Mouse (Mus musculus): Measurements from ENCODE around the gene Slx4ip.

The Slx4ip gene

DNA sequence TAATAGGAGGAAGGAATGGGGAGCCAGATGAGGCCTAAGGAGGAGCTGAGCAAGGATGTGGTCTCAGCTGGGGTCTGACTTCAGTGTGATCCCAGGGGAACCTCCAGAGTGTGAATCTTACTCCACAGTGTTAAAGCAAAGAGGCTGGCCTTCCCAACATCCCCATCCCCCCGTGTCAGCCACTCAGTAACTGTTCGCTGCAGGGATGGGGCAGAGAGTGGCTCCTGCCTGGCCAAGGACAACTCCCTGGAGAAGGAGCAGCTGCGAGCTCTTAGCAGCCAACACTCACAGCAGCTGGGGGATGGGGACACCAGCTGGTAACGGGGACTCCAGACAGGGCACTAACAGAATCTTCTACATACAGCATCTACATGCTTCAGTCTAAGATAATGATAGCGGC is 210.1 kb downstream of the Slx4ip start:
- DNase-seq (ENCODE audit: low spot score): peak; percentile 50

DNA sequence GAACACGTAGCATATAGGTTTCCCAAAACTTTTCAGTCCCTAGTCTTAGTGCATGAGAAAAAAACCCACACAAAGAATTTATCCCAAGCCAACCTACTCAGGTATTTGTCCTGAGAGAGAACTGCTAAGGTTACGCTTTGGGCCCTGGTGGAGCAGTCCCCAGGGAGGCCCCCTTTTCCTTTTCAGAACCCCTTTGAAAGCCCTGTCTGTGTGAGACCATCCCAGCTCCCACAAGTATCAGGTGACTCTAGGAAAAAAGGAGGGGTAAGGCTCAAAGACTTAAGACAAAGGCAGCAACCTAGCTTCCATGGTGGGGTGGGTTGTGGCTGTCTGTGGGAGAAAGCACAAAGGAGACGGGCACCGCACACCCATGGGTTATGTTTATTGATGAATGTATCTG is 216.2 kb downstream of the Slx4ip start:
- DNase-seq (ENCODE audit: low spot score): no peak

DNA sequence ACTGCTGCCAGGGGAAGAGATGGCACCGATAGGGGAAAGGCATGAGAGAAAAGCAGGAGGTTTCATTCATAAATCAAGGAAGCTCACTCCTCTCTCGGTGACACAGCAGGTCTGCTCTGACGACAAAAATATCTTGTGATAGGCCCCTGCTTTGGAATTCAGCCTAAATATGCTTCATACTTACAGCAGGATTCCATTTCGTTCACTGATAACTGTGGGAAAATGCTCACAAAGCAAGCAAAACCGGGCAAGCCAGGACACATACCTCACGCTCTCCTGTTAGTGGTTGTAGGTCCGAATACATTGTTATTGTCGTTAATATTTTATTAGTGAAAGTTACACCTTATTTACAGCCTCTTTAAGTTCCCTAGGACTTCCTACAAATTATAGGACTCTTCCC is 216.9 kb downstream of the Slx4ip start:
- no peak for DNase-seq (ENCODE audit: low spot score)

DNA sequence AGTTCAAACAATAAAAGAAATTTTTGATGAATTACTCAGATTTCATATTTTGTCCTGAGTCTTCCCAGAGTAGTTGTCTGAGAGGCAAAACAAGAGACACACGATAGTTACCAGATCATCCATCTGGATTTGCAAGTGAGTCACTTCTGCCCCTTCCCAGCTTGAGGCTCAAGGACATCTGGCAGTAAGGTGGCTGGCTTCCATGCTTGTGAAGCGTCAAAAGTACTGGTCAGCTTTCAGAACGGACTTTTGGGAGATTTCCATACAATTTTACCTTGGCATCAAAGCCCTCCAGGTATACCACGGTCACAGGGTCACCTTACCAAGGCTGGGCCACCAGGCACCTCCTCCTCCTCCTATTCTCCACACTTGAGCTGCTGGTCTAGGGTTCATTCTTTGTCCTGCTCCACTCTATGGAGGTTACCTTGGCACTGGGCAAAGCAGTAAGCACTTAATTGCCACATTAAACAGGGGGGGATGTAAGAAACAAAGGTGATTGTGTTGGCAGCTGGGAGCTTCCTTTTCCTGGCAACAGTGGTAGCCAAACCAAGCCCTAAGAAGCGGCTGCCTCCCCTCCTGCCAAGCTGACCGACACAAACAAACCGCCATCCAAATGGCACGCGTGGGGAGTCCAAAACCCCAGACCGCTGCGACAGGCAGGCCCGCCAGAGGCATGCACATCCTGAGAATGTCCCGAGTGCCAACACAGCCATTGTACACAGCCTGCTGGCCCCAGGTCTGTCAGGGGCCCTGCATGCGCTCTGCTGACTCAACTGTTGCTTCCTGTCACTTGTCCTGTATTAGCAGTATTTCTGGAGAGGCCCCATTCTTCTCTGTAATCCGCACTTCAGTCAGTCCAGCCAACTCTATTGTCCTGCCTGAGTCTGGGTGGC is 218.5 kb downstream of the Slx4ip start:
- DNase-seq (ENCODE audit: low spot score): no peak

DNA sequence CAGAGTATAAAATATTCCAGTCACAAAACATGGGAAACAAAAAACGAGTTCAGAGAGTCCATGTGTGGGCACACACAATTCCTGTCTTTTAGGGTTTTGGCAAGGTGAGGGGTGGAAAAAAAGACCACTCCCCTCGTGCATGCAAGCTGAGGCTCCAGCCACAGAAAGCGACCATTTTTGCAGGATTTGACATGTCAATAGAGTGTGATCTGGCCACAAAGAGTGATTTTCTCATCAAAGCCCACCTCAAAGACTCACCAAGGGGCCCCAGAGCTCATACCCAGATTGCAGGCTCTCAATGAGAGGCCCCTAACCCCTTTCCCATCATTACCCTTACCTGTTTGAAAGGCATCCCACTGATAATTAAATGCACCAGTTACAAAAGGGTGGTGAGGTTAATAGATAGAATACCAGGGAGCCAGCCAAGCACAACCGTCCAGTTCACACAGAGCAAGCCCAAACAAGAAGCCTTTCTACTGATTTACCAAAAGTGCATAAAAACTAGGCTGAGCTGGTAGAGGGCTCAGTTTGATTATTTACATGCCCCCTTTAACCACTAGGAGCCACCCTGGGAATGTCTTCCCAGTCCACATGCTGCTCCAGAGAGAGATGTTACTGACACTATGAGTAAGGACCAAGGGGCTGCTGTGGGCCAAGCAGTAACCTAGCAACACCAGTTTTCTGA is 219.3 kb downstream of the Slx4ip start:
- peak; percentile 71 for DNase-seq (ENCODE audit: low spot score)

DNA sequence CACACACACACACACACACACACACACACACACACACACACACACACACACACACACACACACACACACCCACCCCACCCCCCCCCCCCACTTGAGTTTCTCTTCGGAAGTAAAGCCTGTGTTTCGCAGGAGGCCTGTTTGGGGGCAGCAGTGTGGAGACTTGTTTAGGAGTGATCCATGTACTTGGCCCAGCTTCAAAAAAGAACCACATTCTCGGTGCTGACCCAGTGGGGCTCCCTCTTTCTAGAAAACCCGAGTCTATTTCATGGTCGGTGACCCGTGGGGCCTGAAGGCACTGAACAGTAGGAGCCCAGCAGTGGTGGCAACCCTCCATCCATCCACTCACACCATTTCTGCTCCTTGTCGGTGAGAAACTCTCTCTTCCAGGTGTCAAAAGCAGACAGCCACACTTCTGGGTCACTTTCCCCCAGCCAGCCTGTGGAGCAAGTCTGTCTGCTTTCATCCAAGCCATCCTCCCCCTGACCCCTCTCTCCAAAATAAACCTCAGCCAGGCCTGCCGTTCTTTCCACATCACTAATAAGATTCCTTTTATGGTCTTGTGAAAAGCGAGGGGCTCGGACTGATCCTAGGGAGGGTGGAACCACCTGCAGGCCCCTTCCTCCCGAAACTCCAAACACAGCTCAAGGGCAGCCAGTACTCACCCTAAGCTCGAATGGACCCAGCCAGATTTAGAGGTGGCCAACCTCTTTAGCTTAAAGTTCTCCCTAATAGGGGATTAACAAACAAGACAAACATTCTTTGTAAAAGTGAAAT is 222.5 kb downstream of the Slx4ip start:
- peak; percentile 55 for DNase-seq (ENCODE audit: low spot score)

DNA sequence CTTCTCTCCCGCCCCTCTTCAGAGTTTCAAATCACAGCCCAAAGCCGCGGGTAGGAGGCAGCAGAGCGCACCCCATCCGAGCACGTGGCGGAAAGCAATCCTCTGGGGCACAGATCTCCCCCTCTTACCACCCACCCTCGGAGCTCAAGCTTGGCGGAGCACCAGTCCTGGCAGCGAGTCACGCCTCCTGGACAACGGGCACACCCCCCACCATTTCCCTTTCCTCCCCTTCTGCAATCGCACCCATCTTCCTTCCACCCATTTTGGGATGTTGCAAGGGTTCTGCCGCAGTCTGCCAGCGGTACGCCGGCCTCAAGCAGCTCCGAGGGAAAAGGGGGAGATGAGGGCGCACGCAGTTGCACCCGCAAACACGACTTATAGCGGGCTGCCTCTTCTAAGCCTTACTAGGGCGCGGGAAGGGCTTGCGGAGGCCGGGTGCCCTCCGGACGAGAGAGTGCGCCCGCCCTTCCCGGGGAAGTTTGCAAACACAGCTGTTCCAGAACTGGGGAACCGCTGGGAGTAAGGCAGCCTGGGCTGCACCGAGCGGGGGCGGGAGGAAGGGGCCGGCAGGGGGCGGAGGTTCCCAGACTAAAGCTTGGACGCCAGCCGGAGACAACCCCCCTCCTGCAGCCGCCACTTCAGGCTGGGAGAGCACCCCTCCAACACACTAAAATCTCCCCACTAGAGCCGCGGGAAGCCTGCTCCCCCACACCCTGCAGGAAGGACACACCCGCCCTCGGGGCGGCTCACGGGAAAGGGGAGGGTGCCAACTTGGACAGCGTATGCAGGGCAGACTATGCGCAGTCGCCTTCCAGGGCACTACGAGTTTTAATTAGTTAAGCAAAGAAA is 223.5 kb downstream of the Slx4ip start:
- DNase-seq (ENCODE audit: low spot score): peak; percentile 87

DNA sequence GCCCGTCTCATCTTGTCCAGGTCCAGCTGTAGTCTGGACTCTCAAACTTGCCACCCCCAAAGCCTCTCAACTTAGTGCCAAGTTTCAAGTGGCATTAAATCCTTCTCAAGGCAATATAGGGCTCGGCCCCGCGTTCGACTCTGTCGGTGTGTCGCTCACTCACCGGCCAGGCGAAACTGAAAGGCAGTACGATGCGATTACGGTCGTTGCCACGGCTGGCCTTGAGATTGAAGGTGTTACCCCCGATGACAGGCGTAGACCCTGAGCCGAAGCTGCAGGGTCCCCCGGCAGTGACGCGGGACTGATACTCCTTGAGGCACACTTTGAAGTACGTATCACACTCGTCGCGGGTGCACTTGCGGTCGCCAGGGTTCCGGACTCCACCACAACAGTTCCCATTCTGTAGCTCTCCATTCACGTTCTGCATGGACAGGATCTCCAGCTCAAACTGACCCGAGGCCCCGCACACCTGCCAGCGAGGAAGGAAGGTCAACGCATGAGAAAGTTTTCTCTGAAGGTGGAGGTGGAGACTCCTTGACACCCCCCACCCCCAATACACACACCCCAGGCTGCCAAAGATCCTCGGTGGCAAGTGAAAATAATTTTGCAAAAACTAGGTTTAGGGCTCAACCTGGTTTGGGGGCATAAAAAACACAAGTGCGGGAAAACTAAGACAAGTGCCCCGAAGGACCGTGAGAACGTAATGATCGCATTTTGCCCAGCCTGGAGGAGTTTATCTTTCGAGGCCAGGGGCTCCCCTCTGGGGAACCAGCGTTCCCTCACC is 224.4 kb downstream of the Slx4ip start:
- peak; percentile 62 for DNase-seq (ENCODE audit: low spot score)

DNA sequence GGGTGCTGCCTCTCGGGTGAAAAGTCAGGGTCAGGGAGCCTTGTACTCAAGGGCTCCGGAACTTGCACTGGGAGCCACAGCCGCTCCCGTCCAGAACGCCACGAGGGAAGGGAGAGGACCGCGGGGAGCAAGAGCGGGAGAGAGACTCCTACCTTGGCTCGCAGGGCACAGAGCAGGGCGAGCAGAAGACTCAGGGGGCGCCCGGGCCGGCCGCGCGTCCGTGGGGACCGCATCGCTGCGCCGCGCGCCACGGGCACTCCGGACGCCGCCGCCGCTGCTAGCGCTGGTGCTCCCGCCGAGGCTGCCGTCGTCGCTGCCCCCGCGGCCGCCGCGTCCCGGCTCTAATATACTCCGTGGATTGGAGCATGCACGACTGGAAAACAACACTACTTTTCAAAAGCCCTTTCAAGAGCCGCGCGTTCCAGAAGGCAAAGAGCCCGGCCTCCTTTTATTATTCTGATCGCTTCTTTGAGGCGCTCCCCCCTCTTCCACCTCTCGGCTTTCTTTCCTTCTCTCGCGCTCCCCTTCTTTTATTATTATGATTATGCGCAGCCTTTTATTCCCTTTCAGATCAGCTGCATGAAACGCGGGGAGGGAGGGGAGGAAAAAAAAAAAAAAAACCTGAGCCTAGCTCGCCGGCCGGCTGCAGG is 225.1 kb downstream of the Slx4ip start, which contains the start of gene Jag1:
Gene Jag1 (minus strand): TSS at position 620 of the 650 bp plus-strand sequence.
- DNase-seq (ENCODE audit: low spot score): peak; percentile 59

DNA sequence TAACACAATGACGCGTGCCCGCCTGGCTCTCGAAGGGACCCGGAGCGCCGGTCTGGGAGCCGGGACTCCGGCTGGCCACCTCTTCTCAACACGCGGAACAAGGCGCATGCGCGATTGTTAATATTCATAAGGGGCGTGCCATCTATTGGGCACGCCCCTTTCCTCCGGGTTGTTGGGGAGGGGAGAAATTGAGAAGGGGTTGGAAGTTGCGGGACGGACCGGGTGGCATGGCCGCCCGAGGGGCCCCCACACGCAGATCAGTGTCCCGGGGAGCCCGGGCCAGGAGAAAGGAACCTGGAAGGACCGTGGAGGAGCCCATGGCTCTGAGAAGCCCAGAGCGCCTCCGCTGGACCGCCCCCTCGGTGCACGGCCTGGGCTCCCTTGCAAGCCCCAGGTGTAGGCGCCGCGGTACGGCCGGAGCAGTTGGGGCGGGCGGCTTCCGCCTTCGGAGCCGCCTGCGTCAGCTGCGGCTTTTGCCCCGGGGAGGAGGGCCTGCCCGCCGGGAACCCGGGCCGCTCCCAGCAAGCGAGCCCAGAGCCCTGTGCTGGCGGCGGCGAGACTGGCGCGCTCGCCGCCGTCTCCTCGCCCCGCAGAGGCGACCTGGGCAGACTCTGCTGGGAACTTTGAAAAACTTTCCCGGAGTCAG is 225.8 kb downstream of the Slx4ip start:
- peak; percentile 98 for DNase-seq (ENCODE audit: low spot score)

DNA sequence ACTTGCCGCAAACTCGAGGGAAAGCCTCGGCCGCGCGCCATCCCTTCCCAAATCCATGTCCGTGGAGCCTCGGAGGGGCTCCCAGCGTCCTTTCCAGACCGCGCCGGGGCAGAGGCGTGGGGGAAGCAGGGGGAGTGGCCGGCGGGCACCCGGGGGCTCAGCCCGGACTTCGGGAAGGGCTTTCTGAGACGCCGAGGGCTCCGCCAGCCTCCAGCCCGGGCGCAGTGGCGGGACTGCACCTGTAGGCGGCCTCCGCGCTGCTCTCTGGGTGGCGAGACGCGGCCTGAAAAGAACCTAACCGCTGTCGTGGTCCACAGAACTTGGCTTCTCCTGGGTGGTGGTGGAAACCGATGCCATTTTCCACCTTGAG is 226.3 kb downstream of the Slx4ip start:
- DNase-seq (ENCODE audit: low spot score): peak; percentile 91

All from embryo, embryonic 10 days (tissue).